Mouse (Mus musculus) heart, adult 18-20 months (tissue): ENCODE measurements around the gene D8Ertd738e. TPM values are rescaled to one million over a fixed set of nuclear protein-coding genes. Genes with fewer than 3 reads are reported as not detected.
A peak's percentile ranks its signal among the peaks of the same experiment; 100 is the strongest.

ENCODE experiments used
- DNase-seq, 2 experiments: peaks; one replicate each; pipeline ENCODE4 v3.0.0; 2021 to 2022; ENCODE audit warnings: mixed read lengths in 1 of 2
- microRNA-seq, 2 experiments: library from miRNA; unstranded; fragments of <30 nt; microRNA quantifications; one replicate each; pipeline ENCODE4 v1.2.0; 2022
- total RNA-seq, 2 experiments: library from RNA; stranded (reverse); gene quantifications; 2 replicates each; pipeline ENCODE4 v1.2.3; 2021

Gene D8Ertd738e
- total RNA-seq, 2 experiments from 2014 or later = 213 to 219 TPM

DNA sequence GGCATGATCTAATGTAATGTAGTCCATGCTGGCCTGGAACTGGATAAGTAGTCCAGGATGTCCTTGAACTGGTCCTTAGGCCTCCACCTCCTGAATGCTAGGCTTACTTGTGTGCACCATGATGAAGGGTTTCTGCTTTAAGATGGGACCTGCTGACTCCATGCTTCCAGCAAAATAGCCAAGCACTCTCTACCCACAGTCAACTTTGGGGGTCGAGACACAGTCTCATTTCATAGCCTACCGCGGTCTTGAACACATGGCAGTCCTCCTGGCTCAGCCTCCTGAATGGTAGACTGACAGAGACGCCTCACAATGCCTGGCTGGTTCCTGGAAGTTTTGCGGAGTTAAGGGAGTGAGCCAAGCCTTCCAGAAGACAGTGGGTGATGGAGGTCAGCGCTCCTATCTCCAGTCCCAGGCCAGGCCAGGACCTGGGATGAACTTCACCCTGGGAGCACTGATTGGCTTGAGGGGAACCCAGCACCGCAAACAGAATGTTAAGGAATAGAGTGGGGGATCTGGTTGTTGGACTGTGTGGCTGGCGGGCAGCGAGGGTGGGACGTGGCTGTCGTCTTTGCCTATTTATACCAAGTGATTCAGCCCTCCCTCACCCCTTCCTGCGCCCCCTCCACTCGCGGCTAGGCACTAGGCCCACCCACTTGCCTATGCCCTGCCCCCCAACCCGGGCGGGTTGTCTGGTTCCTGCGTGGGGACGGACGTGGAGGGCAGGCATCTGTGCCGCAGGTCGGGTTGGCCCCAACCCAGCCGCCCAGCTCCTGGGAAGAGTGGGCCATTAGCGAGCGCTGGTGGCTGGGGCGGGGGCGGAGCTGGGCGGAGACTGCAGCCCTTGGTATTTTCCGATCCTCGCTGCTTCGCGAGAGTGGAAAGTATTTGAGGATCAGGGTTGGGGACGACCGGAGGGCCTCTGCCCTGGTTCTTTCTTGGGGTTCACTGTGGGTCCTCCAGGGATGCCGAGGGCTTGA lies 46.3 kb downstream of the D8Ertd738e start:
- DNase-seq = peak; percentile 92 to 95

GRCm38 (mm10) chr8:84202466-84202865 lies 47.1 kb downstream of the D8Ertd738e start:
- DNase-seq = peak; percentile 71 to 83

DNA sequence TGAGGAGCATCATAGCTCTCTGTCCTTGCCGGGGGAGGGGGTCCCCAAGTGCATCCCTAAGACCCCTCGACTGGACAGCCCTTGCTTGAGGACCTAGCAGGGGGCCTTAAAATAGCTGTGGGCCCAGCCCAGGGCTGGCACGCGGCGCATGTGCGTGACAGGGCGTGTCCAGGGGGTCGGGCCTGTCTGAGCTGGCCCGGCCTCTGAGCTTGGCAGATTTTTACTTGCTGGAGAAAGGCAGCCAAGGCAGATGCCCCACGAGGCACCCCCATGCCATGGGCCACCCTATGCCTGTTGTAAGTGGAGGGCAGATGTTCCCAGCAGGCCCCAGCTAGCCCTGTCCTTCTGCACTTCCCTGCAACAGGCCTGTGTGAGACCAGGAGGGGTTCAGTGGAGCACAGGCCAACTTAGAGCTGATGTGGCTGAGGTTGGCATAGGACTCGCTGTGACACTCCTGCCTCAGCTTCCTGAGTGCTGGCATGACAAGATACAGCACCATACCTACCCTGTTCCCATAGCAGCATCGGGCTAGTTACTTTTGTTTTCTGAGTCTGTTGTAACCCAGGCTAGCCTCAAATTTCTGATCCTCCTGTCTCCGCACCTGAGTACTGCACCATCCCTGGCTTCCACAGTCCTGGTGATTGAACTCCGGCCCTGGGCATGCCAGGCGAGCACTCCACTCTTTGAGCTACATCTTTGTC lies 47.8 kb downstream of the D8Ertd738e start:
- DNase-seq = peak; percentile 92 to 93

- peak; percentile 92 to 93 for DNase-seq
These were observed 48.6 kb downstream of the D8Ertd738e start for GRCm38 (mm10) chr8:84200652-84201544.

- no peak for DNase-seq
These were observed 49.4 kb downstream of the D8Ertd738e start for GRCm38 (mm10) chr8:84200126-84200555.

DNA sequence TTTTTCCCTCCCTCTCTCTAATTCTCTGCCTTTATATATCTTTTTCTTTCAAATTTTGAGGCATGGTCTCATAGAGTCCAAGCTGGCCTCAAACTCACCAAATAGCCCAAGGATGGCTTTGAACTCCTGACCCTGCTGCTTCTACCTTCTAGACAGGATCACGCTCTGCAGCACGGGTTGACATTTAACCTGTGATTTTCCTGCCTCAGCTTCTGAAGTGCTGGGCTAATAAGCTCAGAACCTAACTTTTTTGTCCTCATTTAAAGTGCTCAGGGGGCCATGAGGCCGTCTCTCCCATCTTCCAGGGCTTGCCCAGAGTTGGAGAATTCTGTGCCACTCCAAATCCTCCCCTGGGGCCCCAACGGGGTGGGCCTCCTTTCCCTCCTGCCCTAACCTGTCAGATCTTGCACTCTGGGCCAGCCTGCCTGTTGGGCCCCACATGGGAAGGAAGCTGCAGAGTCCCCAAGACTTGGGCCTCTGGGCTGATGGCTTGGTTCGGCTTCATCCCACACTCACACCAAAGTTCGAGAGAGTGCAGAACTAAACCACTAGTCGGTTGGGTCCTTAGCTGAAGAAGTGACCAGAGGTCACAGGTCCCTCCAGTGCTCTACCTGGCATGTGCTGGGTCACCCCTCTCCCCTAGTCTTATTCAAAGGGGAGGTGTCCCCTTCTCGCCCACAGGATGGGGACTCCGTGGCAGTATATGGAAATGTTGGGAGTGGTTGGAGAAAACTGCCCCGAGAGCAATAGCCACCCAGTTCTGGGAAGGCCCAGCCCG lies 50.0 kb downstream of the D8Ertd738e start:
- peak in 1 of 2 experiments; percentile 35 for DNase-seq

GRCm38 (mm10) chr8:84198871-84199270 lies 50.6 kb downstream of the D8Ertd738e start:
- peak in 1 of 2 experiments; percentile 44 for DNase-seq

- DNase-seq = peak; percentile 95 to 97
These were observed 51.4 kb downstream of the D8Ertd738e start for GRCm38 (mm10) chr8:84197922-84198774.

GRCm38 (mm10) chr8:84197141-84197921 lies 52.2 kb downstream of the D8Ertd738e start:
- peak; percentile 93 to 96 for DNase-seq

Small RNA genes lying within 50 kb of the gene (microRNA-seq; reads per million reads assigned to microRNA genes)
- gene Mir23a = 56,423 to 95,794 reads per million in 2 experiments
- gene Mir24-2 = 0 reads per million in 2 experiments
- gene Mir27a = 2,723 to 3,878 reads per million in 2 experiments
- 0 reads per million in 2 experiments for gene Mir3074-2

Other genes starting within 250 kb of the D8Ertd738e start
- gene 1700067K01Rik, start 248.2 kb downstream of the D8Ertd738e start, total RNA-seq = under 1 TPM in 1 of 2 experiments, not detected in 1; 0.20 TPM
- gene 2210011C24Rik, start 237.5 kb downstream of the D8Ertd738e start, total RNA-seq = 1 to 10 TPM; 2.0 to 3.1 TPM
- under 1 TPM; 0.30 to 0.33 TPM for gene Palm3, start 228.2 kb downstream of the D8Ertd738e start, total RNA-seq
- gene Il27ra, start 207.1 kb downstream of the D8Ertd738e start, total RNA-seq = 1 to 10 TPM; 3.1 to 5.4 TPM
- gene Rln3, start 204.7 kb downstream of the D8Ertd738e start, total RNA-seq = not detected
- 1 to 10 TPM; 4.2 to 5.0 TPM for gene Gm10643, start 184.6 kb downstream of the D8Ertd738e start, total RNA-seq
- gene Rfx1, start 182.9 kb downstream of the D8Ertd738e start, total RNA-seq = 1 to 10 TPM; 8.3 to 9.1 TPM
- 1 to 10 TPM; 7.2 to 7.3 TPM for gene Dcaf15, start 145.0 kb downstream of the D8Ertd738e start, total RNA-seq
- gene Podnl1, start 123.7 kb downstream of the D8Ertd738e start, total RNA-seq = under 1 TPM in 1 of 2 experiments, not detected in 1; 0.10 TPM
- 10 to 100 TPM; 10.9 to 13.0 TPM for gene Cc2d1a, start 101.8 kb downstream of the D8Ertd738e start, total RNA-seq
- gene 4930432K21Rik, start 101.7 kb downstream of the D8Ertd738e start, total RNA-seq = under 1 TPM; 0.35 to 0.59 TPM
- 1 to 10 TPM in 1 of 2 experiments, not detected in 1; 1.2 TPM for gene Nanos3, start 64.5 kb downstream of the D8Ertd738e start, total RNA-seq
- gene Zswim4, start 12.7 kb downstream of the D8Ertd738e start, total RNA-seq = 1 to 10 TPM; 6.4 to 6.6 TPM
- gene Mri1, start 7.6 kb upstream of the D8Ertd738e start, total RNA-seq = 10 to 100 TPM; 12.0 to 15.1 TPM
- 10 to 100 TPM in 1 of 2 experiments, 1 to 10 TPM in 1; 8.8 to 11.0 TPM for gene Ccdc130, start 20.7 kb upstream of the D8Ertd738e start, total RNA-seq
- 1 to 10 TPM; 2.3 to 4.3 TPM for gene Cacna1a, start 138.7 kb upstream of the D8Ertd738e start, total RNA-seq